Mouse (Mus musculus) hindbrain, embryonic 14.5 days (tissue): ENCODE results near the gene Cib2. TPM values are rescaled to one million over a fixed set of nuclear protein-coding genes. Genes with fewer than 3 reads are reported as not detected.
A peak's percentile ranks its signal among the peaks of the same experiment; 100 is the strongest.
"Not testable (repeated sequence)": the region's sequence is repeated elsewhere in the genome, so short reads cannot be mapped to it uniquely, and the experiment has no call there.

Experiments used
- ATAC-seq: fragments of 200-750 bp; cut with Nextera tagmentation; 2 replicates; pipeline ENCODE4 v1.8.0; 2017; ENCODE audit warnings: moderate number of reproducible peaks, mild to moderate bottlenecking, moderate TSS enrichment, moderate library complexity; ENCODE audit not compliant: low FRiP score
- DNase-seq: peaks from one replicate; pipeline ENCODE4 v3.0.0-alpha.2; 2015; ENCODE audit warnings: low spot score
- H3K27ac ChIP-seq: fragments of 300-500 bp; sonication (generic); 2 replicates; pipeline ENCODE4 v1.5.1; 2014; ENCODE audit warnings: mild to moderate bottlenecking, moderate library complexity
- H3K27me3 ChIP-seq: fragments of 300-500 bp; sonication (generic); 2 replicates; pipeline ENCODE4 v1.6.1; 2014; ENCODE audit warnings: mild to moderate bottlenecking, low read length, mixed read lengths; ENCODE audit not compliant: control insufficient read depth, insufficient read depth
- H3K36me3 ChIP-seq: fragments of 300-500 bp; sonication (generic); replicated peaks from 2 replicates; pipeline ENCODE4 v1.6.1; 2014; ENCODE audit not compliant: control insufficient read depth, insufficient read depth
- H3K4me1 ChIP-seq: fragments of 300-500 bp; sonication (generic); replicated peaks from 2 replicates; pipeline ENCODE4 v1.6.1; 2014; ENCODE audit warnings: antibody characterized with exemption, low read length, mixed read lengths; ENCODE audit not compliant: control insufficient read depth, insufficient read depth
- H3K4me2 ChIP-seq: fragments of 300-500 bp; sonication (generic); replicated peaks from 2 replicates; pipeline ENCODE4 v1.6.1; 2014; ENCODE audit warnings: mild to moderate bottlenecking, moderate library complexity
- H3K4me3 ChIP-seq: fragments of 300-500 bp; sonication (generic); replicated peaks from 2 replicates; pipeline ENCODE4 v1.5.1; 2014; ENCODE audit warnings: mild to moderate bottlenecking, low read length
- H3K9ac ChIP-seq: fragments of 300-500 bp; sonication (generic); 2 replicates; pipeline ENCODE4 v1.6.1; 2014
- H3K9me3 ChIP-seq: fragments of 300-500 bp; sonication (generic); 2 replicates; pipeline ENCODE4 v1.6.1; 2016; ENCODE audit warnings: low read length; ENCODE audit not compliant: control insufficient read depth
- WGBS: fragments of 180-500 bp; shearing (Covaris S2); extraction: QIAGEN DNeasy Blood & Tissue Kit; methylation state at CpG from one replicate; pipeline ENCODE4 v1.1.7; 2014; 5-methylcytosine and 5-hydroxymethylcytosine counted together
- polyA plus RNA-seq: library from polyadenylated mRNA; unstranded; fragments of >200 nt; fragmentation: Nextera tagmentation; extraction: Ambion mirVana; gene quantifications from 2 replicates; pipeline ENCODE4 v1.2.1, GENCODE M21; 2014

Cib2 gene
- polyA plus RNA-seq = 67.3 and 69.4 TPM in 2 replicates

DNA sequence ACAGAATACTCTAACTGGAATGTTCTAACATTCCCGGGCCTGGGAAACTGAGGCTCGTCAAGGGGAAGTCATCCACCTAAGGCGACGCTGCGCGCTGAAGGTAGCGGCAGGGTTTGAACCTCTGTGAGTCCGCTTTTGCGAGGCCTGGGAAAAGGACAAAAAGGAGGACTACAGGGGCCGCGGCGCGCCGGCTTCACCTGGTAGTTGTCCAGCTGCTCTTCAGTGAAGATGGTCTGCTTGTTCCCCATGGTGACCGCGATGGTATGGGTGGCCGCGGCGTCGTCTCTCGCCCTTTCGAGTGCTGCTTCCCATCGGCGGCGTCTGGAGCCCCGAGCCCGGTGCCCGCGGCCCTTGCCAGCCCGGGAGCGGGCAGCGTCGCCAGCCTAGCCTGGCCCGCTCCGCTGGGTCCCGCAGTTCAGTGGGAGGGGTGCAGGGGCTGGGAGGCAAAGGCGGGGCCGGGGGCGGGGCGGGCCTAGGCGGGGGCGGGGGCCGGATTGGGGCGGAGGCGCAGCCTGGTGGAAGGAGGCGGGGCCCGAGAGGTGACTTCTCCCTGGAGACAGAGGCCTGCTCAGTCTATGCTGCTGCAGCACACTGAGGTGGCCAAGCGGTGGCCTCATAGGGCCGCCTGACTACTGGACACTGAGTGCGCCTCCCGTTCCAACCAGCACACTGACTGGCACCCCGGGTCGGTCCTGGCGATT, at the start of gene Cib2:
Gene Cib2, minus strand, starts transcription at position 448 of the 701 bp plus-strand sequence.
- no peaks in the 10 kb centered on the region for H3K36me3 ChIP-seq
- peak; percentile 71 for DNase-seq
- no peaks in the 10 kb centered on the region; the same call in 1 of the 2 replicates for H3K4me1 ChIP-seq
- peak; percentile 96 for ATAC-seq
- WGBS = 2% methylated on average over 43 of the region's 54 CpGs
- H3K4me2 ChIP-seq = peak within 1 kb of the TSS; percentile 77
- H3K27me3 ChIP-seq = no peaks in the 10 kb centered on the region
- peak within 1 kb of the TSS; percentile 81 for H3K9ac ChIP-seq
- H3K4me3 ChIP-seq = peak within 1 kb of the TSS; percentile 56
- H3K9me3 ChIP-seq = no peaks in the 10 kb centered on the region
- H3K27ac ChIP-seq = no peak within 1 kb of the TSS

DNA sequence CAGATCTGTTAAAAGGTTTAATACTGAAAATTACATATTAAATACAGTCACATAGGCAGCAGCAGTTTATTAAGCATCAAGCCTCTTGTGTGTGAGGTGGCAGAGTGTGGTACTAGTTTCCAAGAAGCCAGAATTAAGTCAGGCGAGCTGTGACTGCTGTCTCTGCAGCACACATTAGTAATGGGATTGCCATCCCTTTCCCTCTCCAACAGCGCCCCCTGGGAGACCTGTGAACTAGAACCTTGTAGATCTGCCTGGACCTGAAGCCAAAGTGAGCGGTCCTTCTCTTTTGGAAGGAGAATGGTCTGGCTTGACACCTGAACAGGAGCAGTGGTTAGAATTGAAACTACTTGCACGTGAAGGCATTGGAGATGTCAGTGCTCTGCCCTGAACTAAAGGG, 44.9 kb upstream of the Cib2 start:
- no peaks in the 10 kb centered on the region for H3K4me1 ChIP-seq
- H3K4me2 ChIP-seq = no peak overlapping the region
- H3K4me3 ChIP-seq = no peak overlapping the region
- no peak overlapping the region for H3K27ac ChIP-seq
- DNase-seq (peak; percentile 34), ATAC-seq (no peak)
- no peaks in the 10 kb centered on the region for H3K27me3 ChIP-seq
- 61% methylated on average over 4 of the region's 4 CpGs for WGBS
- peaks cover 58% of the 10 kb centered on the region for H3K36me3 ChIP-seq
- H3K9ac ChIP-seq = no peak overlapping the region
- no peaks in the 10 kb centered on the region for H3K9me3 ChIP-seq

DNA sequence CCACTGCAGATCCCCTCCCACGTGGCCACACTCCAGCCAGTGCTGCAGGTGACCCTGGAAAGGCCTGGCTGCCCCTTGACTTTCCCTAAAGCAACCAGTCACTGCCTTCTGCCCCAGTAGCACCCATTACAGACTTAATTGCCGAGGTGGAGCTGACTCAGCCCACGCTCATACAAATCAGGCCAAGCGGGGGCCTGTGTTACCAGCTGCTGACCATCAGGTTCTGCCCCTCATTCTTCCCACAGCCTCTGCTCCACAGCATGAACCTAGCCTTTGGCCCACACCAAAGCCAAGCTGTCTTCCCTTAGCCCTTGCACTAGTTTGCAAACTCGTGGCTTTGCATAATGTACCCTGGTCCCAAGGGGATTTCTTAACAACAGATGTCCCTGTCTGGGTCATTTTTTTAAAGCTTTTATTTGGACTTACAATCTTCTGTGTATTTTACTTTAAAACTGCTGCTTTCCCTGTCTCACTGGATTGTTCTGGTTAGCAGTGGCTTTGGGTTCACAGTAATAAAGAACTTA, 44.2 kb upstream of the Cib2 start:
- Histone ChIP-seq H3K4me3 (no peak overlapping the region), H3K4me1 (no peaks in the 10 kb centered on the region), H3K9ac (no peak overlapping the region), H3K36me3 (peaks cover 65% of the 10 kb centered on the region), H3K9me3 (no peaks in the 10 kb centered on the region), H3K27ac (no peak overlapping the region), H3K4me2 (no peak overlapping the region), H3K27me3 (no peaks in the 10 kb centered on the region)
- ATAC-seq (no peak), DNase-seq (no peak)
- WGBS = 62% methylated on average over 5 of the region's 5 CpGs

DNA sequence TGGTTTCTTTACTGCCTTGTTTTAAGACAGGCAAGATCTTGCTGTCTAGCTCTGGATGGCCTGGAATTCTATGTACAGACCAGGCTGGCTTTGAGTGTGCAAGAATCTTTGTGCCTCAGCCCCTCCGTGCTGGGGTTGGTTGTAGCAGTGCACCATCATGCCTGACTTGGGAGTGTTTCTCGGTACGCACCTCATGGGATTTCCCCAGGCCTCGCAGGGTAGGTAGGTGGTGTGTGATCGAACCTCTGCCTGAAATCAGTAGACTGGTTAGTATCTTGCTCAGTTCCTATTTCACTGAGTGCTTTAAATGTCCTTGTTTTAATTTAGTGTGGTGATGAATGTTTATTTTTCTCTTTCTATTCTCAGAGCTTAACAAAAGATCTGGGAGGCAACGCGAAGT, 42.9 kb upstream of the Cib2 start:
- Histone ChIP-seq H3K4me1 (no peaks in the 10 kb centered on the region), H3K4me2 (no peak overlapping the region), H3K9ac (no peak overlapping the region), H3K27me3 (no peaks in the 10 kb centered on the region), H3K9me3 (no peaks in the 10 kb centered on the region), H3K4me3 (no peak overlapping the region), H3K36me3 (peaks cover 77% of the 10 kb centered on the region), H3K27ac (no peak overlapping the region)
- 78% methylated on average over 7 of the region's 7 CpGs for WGBS
- DNase-seq (no peak), ATAC-seq (no peak)

DNA sequence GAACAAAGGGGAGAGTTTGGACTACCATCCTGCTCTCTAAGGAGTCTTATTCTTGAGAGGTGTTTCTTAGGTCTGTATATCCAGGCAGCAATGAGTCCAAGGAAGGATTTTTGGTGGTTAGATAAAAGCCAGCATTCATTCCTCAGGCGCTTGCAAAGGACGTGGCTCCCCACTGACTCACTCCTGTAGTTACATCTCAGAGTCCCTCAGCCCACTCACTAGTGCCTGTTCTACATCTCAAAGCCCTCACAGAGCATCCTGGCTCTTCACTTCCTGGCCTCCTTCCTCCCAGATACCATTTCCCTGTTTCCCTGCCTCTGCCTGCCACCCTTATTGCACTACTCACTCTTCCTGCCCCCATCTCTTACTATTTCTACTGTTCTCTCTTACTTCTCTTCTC, 42.4 kb upstream of the Cib2 start:
- H3K27me3 ChIP-seq = no peaks in the 10 kb centered on the region
- no peak for ATAC-seq

DNA sequence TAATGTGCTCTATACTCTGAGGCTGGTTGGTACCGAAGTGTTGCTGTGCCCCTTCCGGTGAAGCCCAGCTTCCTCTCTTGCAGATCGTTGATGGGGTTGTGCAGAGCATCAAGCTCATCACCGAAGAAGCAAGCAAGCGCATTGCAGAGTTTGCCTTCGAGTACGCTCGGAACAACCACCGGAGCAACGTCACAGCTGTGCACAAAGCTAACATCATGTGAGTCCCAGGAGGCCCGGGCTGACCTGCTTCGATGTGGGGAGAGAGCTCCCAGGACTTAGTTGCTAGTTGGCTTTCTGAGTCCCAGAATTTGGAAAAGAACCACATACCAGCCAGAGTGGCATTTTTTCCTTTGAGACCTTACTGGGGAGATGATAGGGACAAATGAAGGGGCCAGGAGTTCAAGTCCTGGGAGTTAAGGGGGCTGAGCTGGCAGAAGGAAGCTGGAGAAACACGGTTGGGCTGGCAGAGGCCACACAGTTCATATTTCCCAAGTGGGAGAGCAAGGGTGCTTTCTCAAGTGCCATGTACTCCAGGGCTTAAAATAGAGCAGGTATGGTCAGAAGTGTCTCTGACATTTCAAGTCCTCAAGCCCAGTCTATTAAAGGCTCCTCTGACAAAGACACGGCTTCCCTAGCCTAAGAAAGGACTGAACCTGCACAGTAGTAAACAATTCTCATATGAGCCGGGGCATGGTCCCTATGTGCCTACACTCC, 36.9 kb upstream of the Cib2 start:
- DNase-seq (no peak), ATAC-seq (no peak)
- 95% methylated on average over 15 of the region's 15 CpGs for WGBS
- H3K9ac ChIP-seq = no peak overlapping the region
- no peak overlapping the region for H3K4me3 ChIP-seq
- peaks cover 96% of the 10 kb centered on the region for H3K36me3 ChIP-seq
- H3K4me2 ChIP-seq = no peak overlapping the region
- no peaks in the 10 kb centered on the region for H3K4me1 ChIP-seq
- H3K27ac ChIP-seq = no peak overlapping the region
- no peaks in the 10 kb centered on the region for H3K27me3 ChIP-seq
- no peaks in the 10 kb centered on the region for H3K9me3 ChIP-seq

More for the DNA sequence above, 42.4 kb upstream of the Cib2 start:
- no peaks in the 10 kb centered on the region for H3K9me3 ChIP-seq
- H3K27ac ChIP-seq = no peak overlapping the region
- no peak overlapping the region for H3K9ac ChIP-seq
- H3K4me2 ChIP-seq = no peak overlapping the region
- H3K4me3 ChIP-seq = no peak overlapping the region
- DNase-seq = no peak
- WGBS = 83% methylated on average over 2 of the region's 2 CpGs
- no peaks in the 10 kb centered on the region for H3K4me1 ChIP-seq
- peaks cover 83% of the 10 kb centered on the region for H3K36me3 ChIP-seq

DNA sequence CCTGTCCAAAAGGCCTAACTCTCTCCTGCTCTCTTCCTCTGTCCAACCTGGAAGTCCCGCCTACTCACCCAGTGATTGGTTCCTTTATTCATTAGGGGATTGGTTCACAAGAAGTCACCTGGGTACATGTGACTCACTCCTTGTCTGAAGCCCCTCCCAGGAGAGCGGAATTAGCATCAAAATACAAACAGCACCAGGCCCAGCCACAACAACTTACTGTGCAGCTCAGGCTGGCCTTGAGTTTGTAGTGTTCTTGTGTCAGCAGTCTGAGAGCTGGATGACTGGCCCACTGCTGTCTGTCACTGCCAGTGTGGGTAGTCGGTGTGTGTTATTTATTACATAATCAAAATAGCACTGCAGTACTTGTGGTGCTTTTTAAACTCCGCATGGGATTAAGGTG, 33.6 kb upstream of the Cib2 start:
- 80% methylated on average over 4 of the region's 4 CpGs for WGBS
- H3K4me3 ChIP-seq, H3K27ac ChIP-seq, DNase-seq, ATAC-seq, H3K4me1 ChIP-seq, H3K4me2 ChIP-seq, H3K9ac ChIP-seq, H3K27me3 ChIP-seq, H3K9me3 ChIP-seq: not testable (repeated sequence)
- H3K36me3 ChIP-seq = peaks cover 85% of the 10 kb centered on the region

DNA sequence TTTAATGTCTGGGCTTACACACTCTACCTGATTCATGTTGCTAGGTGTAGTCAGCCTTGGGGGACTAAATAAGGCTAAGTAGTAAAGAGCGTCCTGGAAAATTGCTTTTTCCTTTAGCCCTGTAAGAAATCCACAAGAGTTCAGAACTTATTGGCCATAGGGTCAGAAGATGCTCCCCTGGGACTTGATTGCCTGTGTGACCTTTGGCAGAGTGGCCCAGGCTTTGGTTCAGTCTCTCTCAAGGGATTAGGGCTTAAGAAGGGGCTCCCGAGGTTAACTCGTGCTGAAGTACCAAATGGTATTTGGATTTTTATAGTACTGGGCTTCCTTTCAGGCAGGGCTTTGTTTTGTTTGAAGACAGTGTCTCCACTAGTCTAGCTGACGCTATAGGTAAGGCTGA, 27.8 kb upstream of the Cib2 start:
- WGBS = 74% methylated on average over 4 of the region's 4 CpGs
- Histone ChIP-seq H3K4me3 (peak overlapping the region; percentile 85; the same call in 1 of the 2 replicates), H3K9ac (peak overlapping the region; percentile 89; the same call in 1 of the 2 replicates), H3K4me2 (peak overlapping the region; percentile 67), H3K4me1 (peaks cover 16% of the 10 kb centered on the region), H3K27ac (no peak overlapping the region), H3K9me3 (no peaks in the 10 kb centered on the region), H3K36me3 (peaks cover 28% of the 10 kb centered on the region), H3K27me3 (no peaks in the 10 kb centered on the region)
- DNase-seq = no peak
- no peak for ATAC-seq
